Mouse (Mus musculus): ENCODE data around the gene Gm11273. TPM values are rescaled to one million over a fixed set of nuclear protein-coding genes. Genes with fewer than 3 reads are reported as not detected.
"Not testable (repeated sequence)": the region's sequence is repeated elsewhere in the genome, so short reads cannot be mapped to it uniquely, and the experiment has no call there.

Gm11273 gene
- polyA plus RNA-seq, 1 experiment from 2014 or later = 4.3 TPM

- H3K9ac ChIP-seq (ENCODE audit: low read depth, low read length) = no peak overlapping the region
- H3K4me2 ChIP-seq (ENCODE audit: low read length) = no peak overlapping the region
- ATAC-seq = no peak
- H3K4me3 ChIP-seq (ENCODE audit: low read depth, low read length) = no peak overlapping the region
- no peaks in the 10 kb centered on the region for H3K4me1 ChIP-seq (ENCODE audit: control insufficient read depth, insufficient read depth, low read length)
- 93% methylated on average over 5 of the region's 5 CpGs for WGBS
- H3K27ac ChIP-seq (ENCODE audit: low read length) = no peak overlapping the region
- H3K9me3 ChIP-seq (replicated peaks; ENCODE audit: control insufficient read depth, low read length, poor library complexity, severe bottlenecking) = no peaks in the 10 kb centered on the region
- H3K36me3 ChIP-seq (ENCODE audit: control insufficient read depth, insufficient read depth, low read length) = 0 out of 2 replicates have a peak, but pooled peaks cover 2% of the 10 kb centered on the region
- H3K27me3 ChIP-seq (ENCODE audit: control insufficient read depth, insufficient read depth, low read depth, low read length) = no peaks in the 10 kb centered on the region
These were observed 8.4 kb downstream of the Gm11273 start for GRCm38 (mm10) chr13:21492847-21493246.

GRCm38 (mm10) chr13:21486881-21487280, 14.3 kb downstream of the Gm11273 start:
- no peak overlapping the region for H3K9ac ChIP-seq (ENCODE audit: low read depth, low read length)
- peaks cover 29% of the 10 kb centered on the region for H3K36me3 ChIP-seq (ENCODE audit: control insufficient read depth, insufficient read depth, low read length)
- H3K4me2 ChIP-seq (ENCODE audit: low read length) = no peak overlapping the region
- 93% methylated on average over 1 of the region's 1 CpGs for WGBS
- H3K4me3 ChIP-seq (ENCODE audit: low read depth, low read length) = no peak overlapping the region
- no peak overlapping the region for H3K27ac ChIP-seq (ENCODE audit: low read length)
- no peak for ATAC-seq
- peaks cover 2% of the 10 kb centered on the region; the same call in 1 of the 2 replicates for H3K9me3 ChIP-seq (replicated peaks; ENCODE audit: control insufficient read depth, low read length, poor library complexity, severe bottlenecking)
- no peaks in the 10 kb centered on the region for H3K4me1 ChIP-seq (ENCODE audit: control insufficient read depth, insufficient read depth, low read length)
- H3K27me3 ChIP-seq (ENCODE audit: control insufficient read depth, insufficient read depth, low read depth, low read length) = no peaks in the 10 kb centered on the region

- Histone ChIP-seq H3K27ac (ENCODE audit: low read length) (peak within 1 kb of the TSS; percentile 86), H3K4me3 (ENCODE audit: low read depth, low read length) (peak within 1 kb of the TSS; percentile 71), H3K4me1 (ENCODE audit: control insufficient read depth, insufficient read depth, low read length) (peaks cover 10% of the 10 kb centered on the region; the same call in 1 of the 2 replicates), H3K4me2 (ENCODE audit: low read length) (peak within 1 kb of the TSS; percentile 75), H3K9ac (ENCODE audit: low read depth, low read length) (peak within 1 kb of the TSS; percentile 78)
- ATAC-seq = peak; percentile 94
- not testable (repeated sequence) for H3K9me3 ChIP-seq (replicated peaks; ENCODE audit: control insufficient read depth, low read length, poor library complexity, severe bottlenecking); H3K36me3 ChIP-seq (ENCODE audit: control insufficient read depth, insufficient read depth, low read length); H3K27me3 ChIP-seq (ENCODE audit: control insufficient read depth, insufficient read depth, low read depth, low read length)
- WGBS = 3% methylated on average over 26 of the region's 31 CpGs
These were observed 22.2 kb downstream of the Gm11273 start, which contains the start of the genes Zkscan4 and Gm10065 for GRCm38 (mm10) chr13:21478759-21479670. Zkscan4 (plus strand) TSS chr13:21478907. Gm10065 (minus strand) TSS chr13:21479441.

- H3K9ac ChIP-seq (ENCODE audit: low read depth, low read length) = no peak overlapping the region
- ATAC-seq = no peak
- H3K9me3 ChIP-seq (replicated peaks; ENCODE audit: control insufficient read depth, low read length, poor library complexity, severe bottlenecking) = no peaks in the 10 kb centered on the region
- peaks cover 5% of the 10 kb centered on the region; the same call in 1 of the 2 replicates for H3K4me1 ChIP-seq (ENCODE audit: control insufficient read depth, insufficient read depth, low read length)
- 19% methylated on average over 4 of the region's 4 CpGs for WGBS
- H3K4me3 ChIP-seq (ENCODE audit: low read depth, low read length) = no peak overlapping the region
- peaks cover 3% of the 10 kb centered on the region; the same call in 1 of the 2 replicates for H3K27me3 ChIP-seq (ENCODE audit: control insufficient read depth, insufficient read depth, low read depth, low read length)
- H3K4me2 ChIP-seq (ENCODE audit: low read length) = no peak overlapping the region
- no peak overlapping the region for H3K27ac ChIP-seq (ENCODE audit: low read length)
- H3K36me3 ChIP-seq (ENCODE audit: control insufficient read depth, insufficient read depth, low read length) = no peaks in the 10 kb centered on the region
These were observed 28.8 kb downstream of the Gm11273 start for GRCm38 (mm10) chr13:21472427-21472826.

GRCm38 (mm10) chr13:21469097-21469496, 32.1 kb downstream of the Gm11273 start:
- Histone ChIP-seq H3K4me2 (ENCODE audit: low read length) (peak overlapping the region; percentile 89), H3K36me3 (ENCODE audit: control insufficient read depth, insufficient read depth, low read length) (no peaks in the 10 kb centered on the region), H3K4me1 (ENCODE audit: control insufficient read depth, insufficient read depth, low read length) (peaks cover 5% of the 10 kb centered on the region; the same call in 1 of the 2 replicates), H3K9ac (ENCODE audit: low read depth, low read length) (0 out of 2 replicates have a peak overlapping the region, but pooled peaks have one; percentile 21), H3K27me3 (ENCODE audit: control insufficient read depth, insufficient read depth, low read depth, low read length) (peaks cover 5% of the 10 kb centered on the region; the same call in 1 of the 2 replicates), H3K27ac (ENCODE audit: low read length) (no peak overlapping the region), H3K4me3 (ENCODE audit: low read depth, low read length) (no peak overlapping the region), H3K9me3 (replicated peaks; ENCODE audit: control insufficient read depth, low read length, poor library complexity, severe bottlenecking) (no peaks in the 10 kb centered on the region)
- WGBS = 14% methylated on average over 9 of the region's 9 CpGs
- ATAC-seq = no peak

GRCm38 (mm10) chr13:21468061-21469019, 32.9 kb downstream of the Gm11273 start, which contains the start of gene Nkapl:
Nkapl (minus strand) TSS chr13:21468509.
- peak within 1 kb of the TSS; percentile 86 for H3K9ac ChIP-seq (ENCODE audit: low read depth, low read length)
- peak within 1 kb of the TSS; percentile 76 for H3K27ac ChIP-seq (ENCODE audit: low read length)
- under 1% methylated on average over 54 of the region's 54 CpGs for WGBS
- peak within 1 kb of the TSS; percentile 54 for H3K4me3 ChIP-seq (ENCODE audit: low read depth, low read length)
- ATAC-seq = peak; percentile 100
- peak within 1 kb of the TSS; percentile 89 for H3K4me2 ChIP-seq (ENCODE audit: low read length)
- peaks cover 5% of the 10 kb centered on the region; the same call in 1 of the 2 replicates for H3K4me1 ChIP-seq (ENCODE audit: control insufficient read depth, insufficient read depth, low read length)
- H3K36me3 ChIP-seq (ENCODE audit: control insufficient read depth, insufficient read depth, low read length) = no peaks in the 10 kb centered on the region
- no peaks in the 10 kb centered on the region for H3K9me3 ChIP-seq (replicated peaks; ENCODE audit: control insufficient read depth, low read length, poor library complexity, severe bottlenecking)
- peaks cover 5% of the 10 kb centered on the region; the same call in 1 of the 2 replicates for H3K27me3 ChIP-seq (ENCODE audit: control insufficient read depth, insufficient read depth, low read depth, low read length)

GRCm38 (mm10) chr13:21467336-21467735, 33.9 kb downstream of the Gm11273 start:
- WGBS = 88% methylated on average over 10 of the region's 10 CpGs
- Histone ChIP-seq H3K9ac (ENCODE audit: low read depth, low read length) (no peak overlapping the region), H3K36me3 (ENCODE audit: control insufficient read depth, insufficient read depth, low read length) (no peaks in the 10 kb centered on the region), H3K4me3 (ENCODE audit: low read depth, low read length) (no peak overlapping the region), H3K27ac (ENCODE audit: low read length) (no peak overlapping the region), H3K4me1 (ENCODE audit: control insufficient read depth, insufficient read depth, low read length) (peaks cover 5% of the 10 kb centered on the region; the same call in 1 of the 2 replicates), H3K4me2 (ENCODE audit: low read length) (no peak overlapping the region), H3K27me3 (ENCODE audit: control insufficient read depth, insufficient read depth, low read depth, low read length) (peaks cover 5% of the 10 kb centered on the region; the same call in 1 of the 2 replicates), H3K9me3 (replicated peaks; ENCODE audit: control insufficient read depth, low read length, poor library complexity, severe bottlenecking) (no peaks in the 10 kb centered on the region)
- ATAC-seq = no peak

- not testable (repeated sequence) for H3K27me3 ChIP-seq (ENCODE audit: control insufficient read depth, insufficient read depth, low read depth, low read length); H3K9me3 ChIP-seq (replicated peaks; ENCODE audit: control insufficient read depth, low read length, poor library complexity, severe bottlenecking); H3K4me3 ChIP-seq (ENCODE audit: low read depth, low read length); H3K4me1 ChIP-seq (ENCODE audit: control insufficient read depth, insufficient read depth, low read length); H3K9ac ChIP-seq (ENCODE audit: low read depth, low read length); H3K4me2 ChIP-seq (ENCODE audit: low read length); ATAC-seq; H3K27ac ChIP-seq (ENCODE audit: low read length); H3K36me3 ChIP-seq (ENCODE audit: control insufficient read depth, insufficient read depth, low read length)
- WGBS = 60% methylated on average over 9 of the region's 9 CpGs
These were observed 38.7 kb downstream of the Gm11273 start for GRCm38 (mm10) chr13:21462516-21462915.
